Mouse (Mus musculus): Measurements from ENCODE around the gene Sox1. TPM values are rescaled to one million over a fixed set of nuclear protein-coding genes. Genes with fewer than 3 reads are reported as not detected.

Sox1 gene
- total and polyA plus RNA-seq, 2 experiments from 2014 or later: 2.5 to 23.1 TPM

DNA sequence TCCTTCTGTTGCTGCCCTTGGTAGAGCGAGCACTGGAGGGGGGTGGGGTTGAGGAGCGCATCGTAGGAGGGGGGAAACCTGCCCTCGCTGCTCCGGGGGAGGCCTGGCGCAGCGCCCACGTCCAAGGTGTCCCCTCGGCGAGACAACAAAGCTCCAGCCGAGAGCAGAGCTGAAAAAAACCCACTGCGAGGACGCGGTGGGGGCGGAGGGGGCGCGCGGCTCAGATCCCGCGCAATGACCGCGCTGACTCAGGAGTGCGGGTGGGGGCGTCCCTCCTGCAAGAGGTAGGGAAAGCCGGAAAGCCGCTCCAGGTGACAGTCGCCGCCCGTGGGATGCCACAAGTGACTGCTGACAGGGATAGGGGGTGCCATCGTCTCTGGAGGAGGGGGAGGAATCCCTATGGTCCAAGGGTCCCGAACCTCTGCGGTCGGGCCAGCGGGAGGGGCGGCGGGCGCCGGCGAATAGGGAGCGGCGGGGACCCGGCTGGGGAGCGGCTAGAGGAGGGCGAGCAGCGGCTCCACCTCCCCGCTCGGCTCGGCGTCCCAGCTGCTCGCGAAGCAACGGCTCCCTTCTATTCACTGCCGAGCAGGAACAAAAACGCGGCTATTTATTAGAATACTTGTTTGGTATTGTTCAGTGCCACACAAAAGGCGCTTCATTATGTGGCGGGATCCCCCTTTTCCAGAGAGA lies 10.0 kb upstream of the Sox1 start:
- TF ChIP-seq CTCF (IDR thresholded peaks at IDR 0.05; ENCODE audit: low read depth): no peak
- DNase-seq (ENCODE audit: low spot score): peak; percentile 40
- Histone ChIP-seq H3K4me2 (ENCODE audit: low read depth, low read length) (peak overlapping the region; percentile 62), H3K9me3 (ENCODE audit: low read length) (no peaks in the 10 kb centered on the region), H3K4me1 (ENCODE audit: insufficient read depth, low read length) (0 out of 2 replicates have a peak, but pooled peaks cover 4% of the 10 kb centered on the region), H3K4me3 (ENCODE audit: low read length) (peak overlapping the region; percentile 36), H3K36me3 (ENCODE audit: insufficient read depth, low read length) (no peaks in the 10 kb centered on the region), H3K27ac (peak overlapping the region; percentile 58), H3K27me3 (ENCODE audit: insufficient read depth, low read length) (peaks cover 69% of the 10 kb centered on the region), H3K9ac (replicated peaks; ENCODE audit: low read length) (peak overlapping the region; percentile 46)
- ATAC-seq: peak; percentile 71
- under 1% methylated on average over 57 of the region's 57 CpGs for WGBS

DNA sequence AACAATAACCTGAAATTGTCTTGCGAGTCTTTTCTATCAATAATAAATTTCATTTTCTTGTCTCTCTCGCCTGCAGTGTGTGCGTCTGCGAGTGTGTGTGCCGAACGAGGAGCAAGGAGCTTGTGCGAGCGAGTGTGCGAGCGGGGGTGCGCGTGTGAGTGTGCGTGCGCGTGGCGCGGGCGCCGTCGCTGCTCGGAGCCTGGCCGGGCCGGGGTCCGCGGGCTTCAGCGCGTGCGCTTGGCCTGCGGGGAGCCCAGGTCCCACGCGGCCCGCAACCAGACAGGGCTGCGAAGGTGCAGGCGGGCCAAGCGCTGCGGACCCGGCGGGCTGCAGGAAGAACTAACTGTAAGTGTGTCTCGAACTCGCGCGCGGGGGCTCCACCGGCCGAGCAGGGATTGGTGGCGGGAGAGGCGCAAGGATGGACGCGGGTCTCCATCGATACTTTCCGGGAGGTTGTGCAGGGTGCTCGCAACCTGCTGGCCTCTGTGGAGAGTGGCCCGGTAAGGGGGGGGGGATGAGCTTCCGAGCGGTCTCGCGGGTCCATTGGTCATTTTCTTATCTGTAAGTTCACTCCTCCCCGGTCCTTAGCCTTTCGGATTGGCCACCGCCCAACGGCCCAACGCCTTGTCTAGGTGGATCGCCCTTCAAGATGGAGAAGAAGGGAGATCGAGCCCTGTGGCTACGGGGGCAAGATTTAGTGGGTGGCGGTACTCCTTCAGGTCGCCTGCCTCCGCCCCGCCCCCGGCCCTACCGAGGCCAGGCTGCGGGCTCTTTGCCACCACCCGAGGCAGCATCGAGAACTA lies 9.2 kb upstream of the Sox1 start:
- Histone ChIP-seq H3K36me3 (ENCODE audit: insufficient read depth, low read length) (no peaks in the 10 kb centered on the region), H3K9me3 (ENCODE audit: low read length) (no peaks in the 10 kb centered on the region), H3K27ac (peak overlapping the region; percentile 58), H3K4me1 (ENCODE audit: insufficient read depth, low read length) (0 out of 2 replicates have a peak, but pooled peaks cover 4% of the 10 kb centered on the region), H3K4me2 (ENCODE audit: low read depth, low read length) (peak overlapping the region; percentile 62), H3K4me3 (ENCODE audit: low read length) (peak overlapping the region; percentile 36), H3K9ac (replicated peaks; ENCODE audit: low read length) (peak overlapping the region; percentile 46), H3K27me3 (ENCODE audit: insufficient read depth, low read length) (peaks cover 64% of the 10 kb centered on the region)
- no peak for TF ChIP-seq CTCF (IDR thresholded peaks at IDR 0.05; ENCODE audit: low read depth)
- peak; percentile 22; the same call in 1 of the 2 replicates for ATAC-seq
- WGBS: 1% methylated on average over 74 of the region's 74 CpGs
- DNase-seq (ENCODE audit: low spot score): no peak

GRCm38 (mm10) chr8:12386530-12387222 lies 8.4 kb upstream of the Sox1 start:
- Histone ChIP-seq H3K36me3 (ENCODE audit: insufficient read depth, low read length) (no peaks in the 10 kb centered on the region), H3K4me3 (ENCODE audit: low read length) (peak overlapping the region; percentile 36; the same call in 1 of the 2 replicates), H3K27ac (no peak overlapping the region), H3K4me2 (ENCODE audit: low read depth, low read length) (peak overlapping the region; percentile 62), H3K9ac (replicated peaks; ENCODE audit: low read length) (no peak overlapping the region), H3K4me1 (ENCODE audit: insufficient read depth, low read length) (0 out of 2 replicates have a peak, but pooled peaks cover 4% of the 10 kb centered on the region), H3K27me3 (ENCODE audit: insufficient read depth, low read length) (peaks cover 62% of the 10 kb centered on the region), H3K9me3 (ENCODE audit: low read length) (no peaks in the 10 kb centered on the region)
- ATAC-seq (no peak), DNase-seq (ENCODE audit: low spot score) (no peak)
- no peak for TF ChIP-seq CTCF (IDR thresholded peaks at IDR 0.05; ENCODE audit: low read depth)
- WGBS: 3% methylated on average over 32 of the region's 32 CpGs

GRCm38 (mm10) chr8:12387223-12387860 lies 7.8 kb upstream of the Sox1 start:
- ATAC-seq: no peak
- TF ChIP-seq CTCF (IDR thresholded peaks at IDR 0.05; ENCODE audit: low read depth): no peak; the same call in 1 of the 2 replicates
- H3K4me2 ChIP-seq (ENCODE audit: low read depth, low read length): peak overlapping the region; percentile 62; the same call in 1 of the 2 replicates
- no peaks in the 10 kb centered on the region for H3K36me3 ChIP-seq (ENCODE audit: insufficient read depth, low read length)
- 0 out of 2 replicates have a peak, but pooled peaks cover 4% of the 10 kb centered on the region for H3K4me1 ChIP-seq (ENCODE audit: insufficient read depth, low read length)
- WGBS: 12% methylated on average over 13 of the region's 13 CpGs
- no peaks in the 10 kb centered on the region for H3K9me3 ChIP-seq (ENCODE audit: low read length)
- 0 out of 2 replicates have a peak overlapping the region, but pooled peaks have one; percentile 10 for H3K4me3 ChIP-seq (ENCODE audit: low read length)
- H3K9ac ChIP-seq (replicated peaks; ENCODE audit: low read length): no peak overlapping the region
- DNase-seq (ENCODE audit: low spot score): no peak
- peaks cover 62% of the 10 kb centered on the region for H3K27me3 ChIP-seq (ENCODE audit: insufficient read depth, low read length)
- no peak overlapping the region for H3K27ac ChIP-seq

GRCm38 (mm10) chr8:12387901-12388300 lies 7.2 kb upstream of the Sox1 start:
- H3K9ac ChIP-seq (replicated peaks; ENCODE audit: low read length): no peak overlapping the region
- H3K4me2 ChIP-seq (ENCODE audit: low read depth, low read length): no peak overlapping the region
- WGBS: 29% methylated on average over 4 of the region's 4 CpGs
- no peak for TF ChIP-seq CTCF (IDR thresholded peaks at IDR 0.05; ENCODE audit: low read depth)
- H3K36me3 ChIP-seq (ENCODE audit: insufficient read depth, low read length): no peaks in the 10 kb centered on the region
- peaks cover 62% of the 10 kb centered on the region for H3K27me3 ChIP-seq (ENCODE audit: insufficient read depth, low read length)
- DNase-seq (ENCODE audit: low spot score): no peak
- H3K27ac ChIP-seq: no peak overlapping the region
- H3K4me3 ChIP-seq (ENCODE audit: low read length): no peak overlapping the region
- no peak for ATAC-seq
- H3K4me1 ChIP-seq (ENCODE audit: insufficient read depth, low read length): 0 out of 2 replicates have a peak, but pooled peaks cover 4% of the 10 kb centered on the region
- no peaks in the 10 kb centered on the region for H3K9me3 ChIP-seq (ENCODE audit: low read length)

Measured in hindbrain, postnatal 0 days (tissue).